Mouse (Mus musculus): ENCODE measurements around the gene Cd160. TPM values are rescaled to one million over a fixed set of nuclear protein-coding genes. Genes with fewer than 3 reads are reported as not detected.

Cd160 gene
- total and polyA plus RNA-seq, 2 experiments from 2014 or later = 0.13 TPM; not detected in 1

DNA sequence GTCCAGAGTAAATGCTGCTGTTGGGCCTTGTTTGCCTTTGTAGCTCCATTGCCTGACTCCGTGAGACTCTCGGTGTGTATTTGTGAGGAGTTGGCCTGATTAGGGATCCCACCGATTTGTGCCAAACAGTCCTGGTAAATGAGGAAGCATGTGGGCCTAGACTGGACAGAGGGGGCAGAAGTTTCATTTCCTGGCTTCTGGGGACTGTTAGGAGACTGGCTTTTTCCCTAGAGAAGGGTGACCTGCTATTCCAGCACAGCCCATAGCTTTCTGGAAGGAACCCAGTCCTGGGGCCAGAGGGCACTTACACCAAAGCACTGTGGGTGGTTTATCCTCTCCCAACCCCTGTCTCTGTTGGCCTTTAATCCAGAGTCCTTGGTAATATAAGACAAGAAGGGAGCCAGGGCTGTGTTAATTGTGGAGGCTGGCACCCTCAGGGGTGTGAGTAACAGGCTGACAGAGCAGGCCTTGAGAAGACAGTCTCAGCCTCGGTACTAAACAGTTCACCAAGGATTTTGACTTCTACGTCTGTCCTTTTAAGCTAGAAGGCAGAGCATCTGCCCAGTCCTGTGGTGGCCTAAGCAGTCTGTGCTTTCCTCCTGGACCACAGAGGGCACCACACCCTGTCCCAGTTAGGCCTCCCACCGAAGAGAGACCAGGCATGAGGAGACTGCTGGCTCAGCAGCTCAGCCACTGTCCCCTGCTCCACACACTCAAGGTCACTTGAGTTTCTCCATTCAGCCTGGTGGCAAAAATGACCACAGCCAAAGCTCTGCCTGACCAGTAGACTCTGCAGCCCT lies 8.8 kb downstream of the Cd160 start:
- DNase-seq (ENCODE audit: low spot score) = no peak
- Histone ChIP-seq H3K27me3 (ENCODE audit: insufficient read depth, low read length) (no peaks in the 10 kb centered on the region), H3K9me3 (ENCODE audit: low read length) (no peaks in the 10 kb centered on the region), H3K4me1 (ENCODE audit: insufficient read depth, low read length) (no peaks in the 10 kb centered on the region), H3K36me3 (ENCODE audit: insufficient read depth, low read length) (no peaks in the 10 kb centered on the region), H3K27ac (no peak overlapping the region), H3K4me2 (ENCODE audit: low read depth, low read length) (no peak overlapping the region), H3K4me3 (ENCODE audit: low read length) (no peak overlapping the region), H3K9ac (replicated peaks; ENCODE audit: low read length) (no peak overlapping the region)
- no peak for ATAC-seq
- TF ChIP-seq CTCF (IDR thresholded peaks at IDR 0.05; ENCODE audit: low read depth) = no peak
- WGBS = 79% methylated on average over 6 of the region's 6 CpGs

DNA sequence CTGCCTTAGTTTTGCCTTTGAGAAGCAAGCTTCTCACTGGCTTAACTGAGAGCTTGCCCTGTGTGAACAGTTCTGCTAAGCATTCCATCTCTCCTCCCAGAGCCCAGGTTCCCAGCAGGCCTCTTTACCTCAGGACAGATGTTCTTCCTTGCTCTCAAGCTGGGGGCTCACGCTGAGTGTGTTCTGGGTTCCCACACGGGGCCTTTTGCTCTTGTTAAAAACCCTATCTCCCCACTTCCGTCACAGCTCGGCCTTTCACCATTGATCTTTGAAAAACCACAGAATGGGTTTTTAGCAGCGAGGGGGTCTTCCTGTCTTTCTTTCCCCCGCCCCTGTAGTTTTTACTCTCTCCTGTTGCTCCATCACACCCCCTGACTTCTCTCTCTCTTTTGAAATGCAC lies 14.8 kb downstream of the Cd160 start:
- no peak overlapping the region for H3K4me3 ChIP-seq (ENCODE audit: low read length)
- H3K4me1 ChIP-seq (ENCODE audit: insufficient read depth, low read length) = no peaks in the 10 kb centered on the region
- ATAC-seq (no peak), DNase-seq (ENCODE audit: low spot score) (no peak)
- no peaks in the 10 kb centered on the region for H3K9me3 ChIP-seq (ENCODE audit: low read length)
- 58% methylated on average over 6 of the region's 6 CpGs for WGBS
- H3K36me3 ChIP-seq (ENCODE audit: insufficient read depth, low read length) = no peaks in the 10 kb centered on the region
- H3K4me2 ChIP-seq (ENCODE audit: low read depth, low read length) = no peak overlapping the region
- no peak for TF ChIP-seq CTCF (IDR thresholded peaks at IDR 0.05; ENCODE audit: low read depth)
- H3K9ac ChIP-seq (replicated peaks; ENCODE audit: low read length) = no peak overlapping the region
- no peaks in the 10 kb centered on the region for H3K27me3 ChIP-seq (ENCODE audit: insufficient read depth, low read length)
- no peak overlapping the region for H3K27ac ChIP-seq

DNA sequence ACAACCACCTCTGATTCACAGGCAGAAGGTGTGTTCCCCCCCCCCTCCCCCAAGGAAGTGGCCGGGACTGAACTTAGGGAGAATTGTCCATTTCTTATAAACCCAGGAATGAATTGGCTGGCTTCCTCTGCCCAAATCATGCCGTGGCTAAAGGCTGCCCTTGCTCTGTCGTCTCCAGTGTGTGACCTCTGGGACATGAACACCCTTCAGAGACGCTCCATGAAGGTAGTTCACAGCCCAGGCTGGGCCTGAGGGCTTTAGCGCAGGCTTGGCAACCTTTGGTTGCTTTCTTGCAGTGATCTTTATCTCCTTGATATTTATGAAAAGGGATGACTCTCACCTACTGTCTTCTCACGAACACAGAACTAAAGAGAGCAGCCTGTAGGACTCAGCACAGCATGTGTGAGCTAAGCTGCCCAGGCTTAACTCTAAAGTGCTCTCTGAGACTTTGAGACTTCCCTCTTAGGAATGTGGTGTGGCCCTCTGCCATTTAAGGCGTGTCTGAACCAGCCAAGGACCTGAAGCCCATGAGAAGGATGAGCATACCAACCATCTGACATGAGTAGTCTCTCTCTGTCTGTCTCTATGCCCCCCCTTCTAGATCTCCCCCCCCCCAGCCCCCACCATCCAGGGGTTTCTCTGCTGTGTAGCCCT lies 15.4 kb downstream of the Cd160 start:
- Histone ChIP-seq H3K4me2 (ENCODE audit: low read depth, low read length) (peak overlapping the region; percentile 34; the same call in 1 of the 2 replicates), H3K9ac (replicated peaks; ENCODE audit: low read length) (no peak overlapping the region), H3K36me3 (ENCODE audit: insufficient read depth, low read length) (no peaks in the 10 kb centered on the region), H3K4me1 (ENCODE audit: insufficient read depth, low read length) (no peaks in the 10 kb centered on the region), H3K27me3 (ENCODE audit: insufficient read depth, low read length) (no peaks in the 10 kb centered on the region), H3K27ac (no peak overlapping the region), H3K9me3 (ENCODE audit: low read length) (no peaks in the 10 kb centered on the region), H3K4me3 (ENCODE audit: low read length) (no peak overlapping the region)
- TF ChIP-seq CTCF (IDR thresholded peaks at IDR 0.05; ENCODE audit: low read depth) = no peak
- ATAC-seq (peak; percentile 53; the same call in 1 of the 2 replicates), DNase-seq (ENCODE audit: low spot score) (no peak)
- WGBS = 67% methylated on average over 7 of the region's 7 CpGs

DNA sequence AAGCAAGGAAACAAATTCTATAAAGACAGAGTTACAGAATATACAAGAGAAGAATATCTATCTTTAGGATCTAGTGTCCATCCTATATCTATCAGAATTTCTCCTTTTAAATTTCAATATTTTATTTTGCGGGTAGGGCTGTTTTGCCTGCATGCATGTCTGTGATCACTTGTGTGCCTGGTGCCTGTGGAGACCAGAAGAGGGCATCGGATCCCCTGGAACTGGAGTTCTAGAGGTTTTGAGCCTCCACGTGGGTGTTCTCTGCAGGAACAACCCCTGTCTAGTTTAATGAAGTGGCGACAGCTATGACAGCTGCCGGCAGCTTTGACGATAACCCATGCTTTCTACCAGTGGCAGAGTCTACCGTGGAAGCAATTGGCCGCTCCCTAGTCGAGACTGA lies 16.0 kb downstream of the Cd160 start:
- no peaks in the 10 kb centered on the region for H3K4me1 ChIP-seq (ENCODE audit: insufficient read depth, low read length)
- H3K4me3 ChIP-seq (ENCODE audit: low read length) = no peak overlapping the region
- DNase-seq (ENCODE audit: low spot score) (peak; percentile 48), ATAC-seq (peak; percentile 77; the same call in 1 of the 2 replicates)
- no peaks in the 10 kb centered on the region for H3K27me3 ChIP-seq (ENCODE audit: insufficient read depth, low read length)
- 29% methylated on average over 9 of the region's 9 CpGs for WGBS
- no peaks in the 10 kb centered on the region for H3K9me3 ChIP-seq (ENCODE audit: low read length)
- no peak overlapping the region for H3K9ac ChIP-seq (replicated peaks; ENCODE audit: low read length)
- no peak overlapping the region for H3K27ac ChIP-seq
- peak overlapping the region; percentile 34; the same call in 1 of the 2 replicates for H3K4me2 ChIP-seq (ENCODE audit: low read depth, low read length)
- TF ChIP-seq CTCF (IDR thresholded peaks at IDR 0.05; ENCODE audit: low read depth) = peak; percentile 29; the same call in 1 of the 2 replicates
- no peaks in the 10 kb centered on the region for H3K36me3 ChIP-seq (ENCODE audit: insufficient read depth, low read length)

DNA sequence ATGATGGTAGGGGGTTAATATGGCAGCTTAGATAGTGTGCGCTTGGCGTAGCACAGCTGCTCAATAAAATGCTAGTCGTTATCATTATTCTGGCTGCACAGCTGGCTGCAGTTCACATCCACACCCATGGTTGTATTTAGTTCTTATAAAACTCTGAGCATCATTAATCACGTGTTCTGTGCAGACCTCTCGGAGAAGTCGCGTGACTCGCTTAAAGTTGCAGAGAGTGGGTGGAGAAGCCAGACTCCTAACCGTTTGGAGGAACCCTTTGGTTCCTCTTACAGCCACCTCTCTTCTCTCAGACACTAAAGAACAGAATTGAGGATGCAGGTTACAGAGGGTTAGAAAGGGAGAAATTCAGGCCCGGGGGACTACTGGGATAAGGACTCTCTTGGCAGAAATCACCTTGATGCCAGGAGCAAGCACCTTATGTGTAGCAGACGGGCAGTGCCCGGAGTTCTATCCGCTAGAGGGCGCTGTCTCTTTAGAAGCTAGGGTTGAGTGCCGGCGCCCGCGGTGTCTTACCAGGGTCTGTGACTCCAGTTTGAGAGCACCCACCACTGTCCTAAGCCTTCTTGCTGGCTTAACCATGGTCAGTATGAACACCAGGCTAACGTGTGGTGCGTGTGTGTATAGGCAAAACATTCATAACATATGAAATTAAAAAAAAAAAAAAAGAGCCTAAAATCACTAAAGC lies 16.6 kb downstream of the Cd160 start:
- Histone ChIP-seq H3K27ac (no peak overlapping the region), H3K9ac (replicated peaks; ENCODE audit: low read length) (no peak overlapping the region), H3K4me2 (ENCODE audit: low read depth, low read length) (peak overlapping the region; percentile 34; the same call in 1 of the 2 replicates), H3K9me3 (ENCODE audit: low read length) (no peaks in the 10 kb centered on the region), H3K36me3 (ENCODE audit: insufficient read depth, low read length) (no peaks in the 10 kb centered on the region), H3K27me3 (ENCODE audit: insufficient read depth, low read length) (no peaks in the 10 kb centered on the region), H3K4me1 (ENCODE audit: insufficient read depth, low read length) (no peaks in the 10 kb centered on the region), H3K4me3 (ENCODE audit: low read length) (no peak overlapping the region)
- DNase-seq (ENCODE audit: low spot score) (peak; percentile 86), ATAC-seq (peak; percentile 65)
- TF ChIP-seq CTCF (IDR thresholded peaks at IDR 0.05; ENCODE audit: low read depth) = peak; percentile 72
- 47% methylated on average over 20 of the region's 20 CpGs for WGBS

DNA sequence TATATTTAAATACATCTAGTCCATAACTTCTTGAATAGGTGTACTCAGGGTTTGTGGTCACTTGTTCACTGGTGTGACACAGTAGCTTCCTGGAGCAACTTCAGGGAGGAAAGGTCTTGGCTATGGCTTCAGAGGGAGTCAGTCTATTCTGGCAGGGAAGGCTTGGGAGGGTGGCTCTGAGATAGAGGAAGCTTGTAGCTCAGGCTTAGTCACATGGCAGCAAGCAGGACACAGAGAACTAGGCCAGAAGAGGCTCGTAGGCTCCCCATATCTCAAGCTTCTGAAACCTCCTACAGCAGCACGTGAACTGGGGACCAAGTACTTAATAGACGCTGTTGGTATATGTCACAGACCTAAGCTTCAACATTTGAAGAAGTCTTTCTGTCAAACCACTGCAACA lies 17.9 kb downstream of the Cd160 start:
- no peaks in the 10 kb centered on the region for H3K36me3 ChIP-seq (ENCODE audit: insufficient read depth, low read length)
- H3K4me2 ChIP-seq (ENCODE audit: low read depth, low read length) = no peak overlapping the region
- no peaks in the 10 kb centered on the region for H3K27me3 ChIP-seq (ENCODE audit: insufficient read depth, low read length)
- H3K4me3 ChIP-seq (ENCODE audit: low read length) = no peak overlapping the region
- no peaks in the 10 kb centered on the region for H3K4me1 ChIP-seq (ENCODE audit: insufficient read depth, low read length)
- DNase-seq (ENCODE audit: low spot score) (no peak), ATAC-seq (no peak)
- 94% methylated on average over 3 of the region's 3 CpGs for WGBS
- no peaks in the 10 kb centered on the region for H3K9me3 ChIP-seq (ENCODE audit: low read length)
- H3K9ac ChIP-seq (replicated peaks; ENCODE audit: low read length) = no peak overlapping the region
- no peak for TF ChIP-seq CTCF (IDR thresholded peaks at IDR 0.05; ENCODE audit: low read depth)
- no peak overlapping the region for H3K27ac ChIP-seq
